Mouse (Mus musculus) gastrocnemius, postnatal 25 days (tissue): Measurements from ENCODE around the gene Brca1. TPM values are rescaled to one million over a fixed set of nuclear protein-coding genes. Genes with fewer than 3 reads are reported as not detected.
"Not testable (repeated sequence)": the region's sequence is repeated elsewhere in the genome, so short reads cannot be mapped to it uniquely, and the experiment has no call there.

Experiments
- DNase-seq: peaks from one replicate; pipeline ENCODE4 v3.0.0; 2022
- total RNA-seq, 2 experiments: library from RNA; stranded (reverse); gene quantifications; 1 replicate in 1 of 2; 2 replicates in 1 of 2; pipeline ENCODE4 v1.2.3; 2021

Brca1 gene
- total RNA-seq, 2 experiments from 2014 or later: 0.26 to 0.94 TPM

- no peak for DNase-seq
These were observed 25.1 kb downstream of the Brca1 start for GRCm38 (mm10) chr11:101526686-101527085.

- no peak for DNase-seq
These were observed 25.7 kb downstream of the Brca1 start for GRCm38 (mm10) chr11:101525936-101526595.

GRCm38 (mm10) chr11:101525056-101525455 lies 26.7 kb downstream of the Brca1 start:
- no peak for DNase-seq

GRCm38 (mm10) chr11:101524446-101524845 lies 27.3 kb downstream of the Brca1 start:
- DNase-seq: no peak

- no peak for DNase-seq
These were observed 32.4 kb downstream of the Brca1 start for GRCm38 (mm10) chr11:101519364-101519763.

- no peak for DNase-seq
These were observed 32.8 kb downstream of the Brca1 start for GRCm38 (mm10) chr11:101518937-101519336.

GRCm38 (mm10) chr11:101507090-101507489 lies 44.7 kb downstream of the Brca1 start:
- DNase-seq: no peak

- no peak for DNase-seq
These were observed 45.4 kb downstream of the Brca1 start for GRCm38 (mm10) chr11:101506269-101506780.

- DNase-seq: no peak
These were observed 65.6 kb downstream of the Brca1 start for GRCm38 (mm10) chr11:101486126-101486525.

- no peak for DNase-seq
These were observed 66.2 kb downstream of the Brca1 start for GRCm38 (mm10) chr11:101485509-101486028.

GRCm38 (mm10) chr11:101484814-101485213 lies 66.9 kb downstream of the Brca1 start:
- DNase-seq: no peak

GRCm38 (mm10) chr11:101484245-101484644 lies 67.5 kb downstream of the Brca1 start:
- no peak for DNase-seq

- DNase-seq: no peak
These were observed 68.0 kb downstream of the Brca1 start for GRCm38 (mm10) chr11:101483804-101484203.

GRCm38 (mm10) chr11:101480912-101481311 lies 70.8 kb downstream of the Brca1 start:
- no peak for DNase-seq

- DNase-seq: no peak
These were observed 72.6 kb downstream of the Brca1 start for GRCm38 (mm10) chr11:101479171-101479635.

- DNase-seq: no peak
These were observed 74.1 kb downstream of the Brca1 start for GRCm38 (mm10) chr11:101477552-101478211.

GRCm38 (mm10) chr11:101477194-101477551 lies 74.6 kb downstream of the Brca1 start:
- no peak for DNase-seq

GRCm38 (mm10) chr11:101476361-101476760 lies 75.4 kb downstream of the Brca1 start:
- not testable (repeated sequence) for DNase-seq

- DNase-seq: no peak
These were observed 77.5 kb downstream of the Brca1 start for GRCm38 (mm10) chr11:101474298-101474697.

GRCm38 (mm10) chr11:101473686-101474085 lies 78.1 kb downstream of the Brca1 start:
- not testable (repeated sequence) for DNase-seq

GRCm38 (mm10) chr11:101472336-101472735 lies 79.4 kb downstream of the Brca1 start:
- no peak for DNase-seq

- DNase-seq: no peak
These were observed 79.8 kb downstream of the Brca1 start for GRCm38 (mm10) chr11:101471926-101472325.

- DNase-seq: no peak
These were observed 81.5 kb downstream of the Brca1 start for GRCm38 (mm10) chr11:101470206-101470605.
